Mouse (Mus musculus): ENCODE results near the gene Icam2. TPM values are rescaled to one million over a fixed set of nuclear protein-coding genes. Genes with fewer than 3 reads are reported as not detected.

Gene Icam2
- total and polyA plus RNA-seq, 3 experiments = 49.6 to 82.7 TPM; not detected in 1

- peaks cover 8% of the 10 kb centered on the region for H3K79me2 ChIP-seq (ENCODE audit: control insufficient read depth, insufficient read depth, low read length, poor library complexity)
- H3K36me3 ChIP-seq (ENCODE audit: control insufficient read depth in 1 of 2, insufficient read depth in 2 of 2, low read length in 2 of 2) = peaks cover 0 to 44% of the 10 kb centered on the region in 2 experiments; a peak in 2 of 4 replicates
- peak overlapping the region; percentile 96 for H3K27ac ChIP-seq (ENCODE audit: control insufficient read depth, low read depth, low read length)
- H3K27me3 ChIP-seq (ENCODE audit: control insufficient read depth in 1 of 2, insufficient read depth in 2 of 2, low read length in 2 of 2) = no peaks in the 10 kb centered on the region
- no peaks in the 10 kb centered on the region for H3K9me3 ChIP-seq (replicated peaks; ENCODE audit: insufficient read depth, low read length)
- DNase-seq (ENCODE audit: low read depth, low spot score) = peak; percentile 94
- H3K9ac ChIP-seq (ENCODE audit: control insufficient read depth, low read depth, low read length, poor library complexity, severe bottlenecking) = peak overlapping the region; percentile 77
- peak overlapping the region; percentile 64 to 80 for H3K4me3 ChIP-seq (ENCODE audit: control insufficient read depth in 1 of 2, insufficient read depth in 1 of 2, low read depth in 2 of 2, low read length in 2 of 2)
- peaks cover 24 to 47% of the 10 kb centered on the region in 2 experiments for H3K4me1 ChIP-seq (ENCODE audit: control insufficient read depth in 1 of 2, insufficient read depth in 2 of 2, low read length in 2 of 2)
- TF ChIP-seq RAD21 (IDR thresholded peaks at IDR 0.05; ENCODE audit: low read depth, low read length) (no peak), E2F4 (IDR thresholded peaks at IDR 0.05; ENCODE audit: borderline replicate concordance, low read depth, low read length) (no peak), MYB (IDR thresholded peaks at IDR 0.05; ENCODE audit: low read depth, low read length) (no peak), ZNF384 (IDR thresholded peaks at IDR 0.05; ENCODE audit: low read depth, low read length) (no peak), UBTF (IDR thresholded peaks at IDR 0.05; ENCODE audit: borderline replicate concordance, insufficient read depth, low read depth, low read length) (no peak), MXI1 (IDR thresholded peaks at IDR 0.05; ENCODE audit: low read depth, low read length) (peak; percentile 57; the same call in 1 of the 2 replicates), SIN3A (IDR thresholded peaks at IDR 0.05; ENCODE audit: low read length) (peak; percentile 68; the same call in 1 of the 2 replicates), TCF12 (IDR thresholded peaks at IDR 0.05; ENCODE audit: low read depth, low read length) (peak; percentile 49; the same call in 1 of the 2 replicates), USF2 (IDR thresholded peaks at IDR 0.05; ENCODE audit: borderline replicate concordance in 1 of 2, insufficient read depth in 1 of 2, low read depth in 1 of 2, low read length in 2 of 2) (no peak), MEF2A (IDR thresholded peaks at IDR 0.05; ENCODE audit: extremely low read depth, insufficient replicate concordance, low read depth, low read length, poor library complexity, severe bottlenecking) (no peak), MAZ (IDR thresholded peaks at IDR 0.05; ENCODE audit: low read depth, low read length) (0 out of 2 replicates have a peak, but pooled peaks have one; percentile 46), ZMIZ1 (IDR thresholded peaks at IDR 0.05; ENCODE audit: low read depth, low read length) (peak; percentile 68), USF1 (IDR thresholded peaks at IDR 0.05; ENCODE audit: low read depth, low read length) (peak; percentile 54), TAL1 (IDR thresholded peaks at IDR 0.05; ENCODE audit: low read length) (no peak), EP300 (IDR thresholded peaks at IDR 0.05; ENCODE audit: low read depth in 1 of 2, low read length in 2 of 2) (no peak), RCOR1 (IDR thresholded peaks at IDR 0.05; ENCODE audit: low read depth, low read length) (0 out of 2 replicates have a peak, but pooled peaks have one; percentile 16), ZC3H11A (IDR thresholded peaks at IDR 0.05; ENCODE audit: low read depth, low read length) (no peak), POLR2AphosphoS5 (IDR thresholded peaks at IDR 0.05; ENCODE audit: borderline replicate concordance, low read depth, low read length) (no peak), CTCF (IDR thresholded peaks at IDR 0.05 in 2 of 3, conservative IDR thresholded peaks at IDR 0.05 in 1 of 3; ENCODE audit: control insufficient read depth in 1 of 3, insufficient read depth in 1 of 3, low read depth in 2 of 3, low read length in 3 of 3, poor library complexity in 1 of 3, severe bottlenecking in 1 of 3) (no peak), ELF1 (IDR thresholded peaks at IDR 0.05; ENCODE audit: low read depth, low read length) (no peak), GABPA (IDR thresholded peaks at IDR 0.05; ENCODE audit: low read depth, low read length) (no peak), CHD2 (IDR thresholded peaks at IDR 0.05; ENCODE audit: low read length) (peak; percentile 62), ETS1 (IDR thresholded peaks at IDR 0.05; ENCODE audit: low read depth, low read length) (peak; percentile 33), MAX (IDR thresholded peaks at IDR 0.05; ENCODE audit: low read length) (peak; percentile 46; the same call in 1 of the 2 replicates), ZKSCAN1 (IDR thresholded peaks at IDR 0.05; ENCODE audit: low read depth, low read length) (no peak), NRF1 (IDR thresholded peaks at IDR 0.05; ENCODE audit: insufficient read depth, low read depth, low read length, poor library complexity, severe bottlenecking) (no peak), CHD1 (IDR thresholded peaks at IDR 0.05; ENCODE audit: low read depth, low read length) (no peak), HCFC1 (IDR thresholded peaks at IDR 0.05; ENCODE audit: low read depth, low read length) (peak; percentile 86), MYC (IDR thresholded peaks at IDR 0.05; ENCODE audit: low read depth, low read length) (peak; percentile 62; the same call in 1 of the 2 replicates), TBP (IDR thresholded peaks at IDR 0.05; ENCODE audit: low read depth, low read length) (peak; percentile 75), BHLHE40 (IDR thresholded peaks at IDR 0.05; ENCODE audit: borderline replicate concordance, low read depth, low read length) (no peak; the same call in 1 of the 2 replicates), JUND (IDR thresholded peaks at IDR 0.05; ENCODE audit: low read depth, low read length) (no peak), KAT2A (conservative IDR thresholded peaks at IDR 0.05; ENCODE audit: low read depth, low read length) (no peak; the same call in 1 of the 2 replicates), MAFK (IDR thresholded peaks at IDR 0.05; ENCODE audit: borderline replicate concordance, low read depth, low read length) (no peak), GATA1 (IDR thresholded peaks at IDR 0.05; ENCODE audit: low read depth, low read length) (peak; percentile 90), SMC3 (IDR thresholded peaks at IDR 0.05; ENCODE audit: low read depth, low read length) (no peak), POLR2AphosphoS2 (IDR thresholded peaks at IDR 0.05; ENCODE audit: low read length) (no peak)
Measured at GRCm38 (mm10) chr11:106387020-106387419, 855 bp downstream of the Icam2 start.
